Mouse (Mus musculus): ENCODE measurements around the gene Fam174b. TPM values are rescaled to one million over a fixed set of nuclear protein-coding genes. Genes with fewer than 3 reads are reported as not detected.

Gene Fam174b
- polyA plus RNA-seq, 1 experiment from 2014 or later, result 26.7 TPM

Small RNA genes within 50 kb of the gene (microRNA-seq; reads per million reads assigned to microRNA genes)
- not detected for gene Mir7234

Other genes with a start within 250 kb of the Fam174b start
- gene Chd2, start 198.5 kb upstream of the Fam174b start, polyA plus RNA-seq (2016; fragmentation: Nextera tagmentation; extraction: Ambion mirVana), result 69.4 and 78.8 TPM in 2 replicates

Measured in forebrain, embryonic 12.5 days (tissue).